In genomic region chr5:116007723-116008122, GRCm38 (mm10) we compare ENCODE assay signal across 15 mouse cellular contexts. TPM values are rescaled to one million over a fixed set of nuclear protein-coding genes. Genes with fewer than 3 reads are reported as not detected.
DNase-seq lines count a peak whose midpoint lies in the region; ATAC-seq and TF ChIP-seq lines count a peak whose summit lies in the region.
"Had no signal": no experiment of that assay in that cellular context is flagged by ENCODE, and none has a peak within 500 bp of the region (broad histone marks: within the 10 kb centered on the region; RNA-seq: fewer than 3 reads in every experiment).

No protein-coding gene starts in this region.

- 0 out of 2 replicates have a peak, but pooled peaks have one; percentile 12 for ATAC-seq in liver, embryonic 16.5 days (ENCODE audit: low read depth)
- ATAC-seq in liver, postnatal 0 days, result no peak
- ATAC-seq in intestine, embryonic 14.5 days (replicated peaks; ENCODE audit: low FRiP score, low TSS enrichment, low read depth), result peak; percentile 29; the same call in 1 of the 2 replicates
- peak; percentile 30; the same call in 1 of the 2 replicates for ATAC-seq in stomach, embryonic 14.5 days (ENCODE audit: insufficient number of reproducible peaks, insufficient read depth, low FRiP score, low read depth)
- ATAC-seq: forebrain, postnatal 0 days had no signal

- no peak for TF ChIP-seq EP300 in liver, postnatal 0 days (IDR thresholded peaks at IDR 0.05; ENCODE audit: low read depth)

- H3K4me3 ChIP-seq in liver, embryonic 16.5 days (ENCODE audit: low read depth, low read length), result no peak overlapping the region
- H3K4me3 ChIP-seq in liver, postnatal 0 days (ENCODE audit: low read depth, low read length), result no peak overlapping the region
- H3K4me3 ChIP-seq in intestine, embryonic 14.5 days (ENCODE audit: low read depth, low read length), result no peak overlapping the region
- H3K4me3 ChIP-seq in stomach, embryonic 14.5 days (ENCODE audit: low read depth, low read length), result no peak overlapping the region
- H3K4me3 ChIP-seq in left cerebral cortex, adult 2 months, result no peak overlapping the region
- H3K4me3 ChIP-seq: heart, embryonic 13.5 days; megakaryocyte, embryonic 14.5 days; neural tube, embryonic 15.5 days had no signal

- H3K4me2 ChIP-seq in liver, embryonic 16.5 days (ENCODE audit: low read depth, low read length), result no peak overlapping the region
- no peak overlapping the region for H3K4me2 ChIP-seq in liver, postnatal 0 days (ENCODE audit: low read depth, low read length)
- no peak overlapping the region for H3K4me2 ChIP-seq in intestine, embryonic 14.5 days (ENCODE audit: low read length)
- no peak overlapping the region for H3K4me2 ChIP-seq in stomach, embryonic 14.5 days (replicated peaks; ENCODE audit: low read depth, low read length)
- H3K4me2 ChIP-seq: heart, embryonic 13.5 days; neural tube, embryonic 15.5 days had no signal

- no peak for DNase-seq in liver, postnatal 0 days
- no peak for DNase-seq in intestine, embryonic 14.5 days (ENCODE audit: low spot score)
- DNase-seq in kidney, postnatal 10 days, result peak; percentile 16
- DNase-seq in left cerebral cortex, adult 18-20 months (ENCODE audit: low spot score in 2 of 2), result no peak
- no peak for DNase-seq in left cerebral cortex, adult 2 months (ENCODE audit: extremely low spot score in 1 of 2, low spot score in 2 of 2)
- DNase-seq in gastrocnemius, adult 8-10 months (ENCODE audit: low spot score in 2 of 2), result no peak
- DNase-seq: cerebellum, adult 8-10 months; forebrain, postnatal 0 days; gastrocnemius, postnatal 14 days; right cerebral cortex, adult 18-20 months had no signal

- no peaks in the 10 kb centered on the region for H3K27me3 ChIP-seq in liver, embryonic 16.5 days (ENCODE audit: control insufficient read depth, insufficient read depth, low read depth, low read length)
- no peaks in the 10 kb centered on the region for H3K27me3 ChIP-seq in liver, postnatal 0 days (ENCODE audit: insufficient read depth, low read length)
- no peaks in the 10 kb centered on the region for H3K27me3 ChIP-seq in intestine, embryonic 14.5 days (replicated peaks; ENCODE audit: control insufficient read depth, insufficient read depth, low read length)
- H3K27me3 ChIP-seq in stomach, embryonic 14.5 days (ENCODE audit: control insufficient read depth, insufficient read depth, low read length), result no peaks in the 10 kb centered on the region
- H3K27me3 ChIP-seq: heart, embryonic 13.5 days; megakaryocyte, embryonic 14.5 days; neural tube, embryonic 15.5 days had no signal

- WGBS in liver, embryonic 16.5 days (ENCODE audit: insufficient replicate concordance), result 73% methylated on average over 13 of the region's 13 CpGs
- 82% methylated on average over 13 of the region's 13 CpGs for WGBS in liver, postnatal 0 days (ENCODE audit: insufficient replicate concordance)
- WGBS in intestine, embryonic 14.5 days, result 81% methylated on average over 13 of the region's 13 CpGs
- WGBS in stomach, embryonic 14.5 days, result 85% methylated on average over 13 of the region's 13 CpGs

- H3K9ac ChIP-seq in liver, embryonic 16.5 days (ENCODE audit: low read depth, low read length), result no peak overlapping the region
- H3K9ac ChIP-seq in liver, postnatal 0 days (replicated peaks), result no peak overlapping the region
- H3K9ac ChIP-seq in intestine, embryonic 14.5 days (ENCODE audit: low read length), result no peak overlapping the region
- no peak overlapping the region for H3K9ac ChIP-seq in stomach, embryonic 14.5 days (replicated peaks; ENCODE audit: low read depth, low read length)
- H3K9ac ChIP-seq: forebrain, postnatal 0 days; heart, embryonic 13.5 days; neural tube, embryonic 15.5 days had no signal

- H3K36me3 ChIP-seq in liver, embryonic 16.5 days (ENCODE audit: control insufficient read depth, insufficient read depth), result peaks cover 14% of the 10 kb centered on the region
- peaks cover 16% of the 10 kb centered on the region for H3K36me3 ChIP-seq in liver, postnatal 0 days (replicated peaks; ENCODE audit: insufficient read depth, low read length)
- H3K36me3 ChIP-seq in intestine, embryonic 14.5 days (ENCODE audit: control insufficient read depth, insufficient read depth, low read length), result peaks cover 5% of the 10 kb centered on the region; the same call in 1 of the 2 replicates
- H3K36me3 ChIP-seq in stomach, embryonic 14.5 days (ENCODE audit: control insufficient read depth, insufficient read depth, low read length), result no peaks in the 10 kb centered on the region; the same call in 1 of the 2 replicates

- intact Hi-C loops in left cerebral cortex, adult 2 months (cut with DNase I), result no loop called here

- peaks cover 11% of the 10 kb centered on the region for H3K4me1 ChIP-seq in liver, embryonic 16.5 days (ENCODE audit: control insufficient read depth, low read depth, low read length)
- H3K4me1 ChIP-seq in liver, postnatal 0 days (ENCODE audit: insufficient read depth), result peaks cover 8% of the 10 kb centered on the region
- H3K4me1 ChIP-seq in intestine, embryonic 14.5 days (replicated peaks; ENCODE audit: control insufficient read depth, insufficient read depth, low read length), result no peaks in the 10 kb centered on the region
- H3K4me1 ChIP-seq in stomach, embryonic 14.5 days (ENCODE audit: control insufficient read depth, insufficient read depth, low read length), result no peaks in the 10 kb centered on the region
- H3K4me1 ChIP-seq: heart, embryonic 13.5 days had no signal

- H3K9me3 ChIP-seq in liver, embryonic 16.5 days (replicated peaks; ENCODE audit: control insufficient read depth, low read length), result no peaks in the 10 kb centered on the region
- H3K9me3 ChIP-seq in liver, postnatal 0 days (ENCODE audit: low read length), result no peaks in the 10 kb centered on the region
- no peaks in the 10 kb centered on the region for H3K9me3 ChIP-seq in intestine, embryonic 14.5 days (ENCODE audit: control insufficient read depth, low read length)
- no peaks in the 10 kb centered on the region for H3K9me3 ChIP-seq in stomach, embryonic 14.5 days (ENCODE audit: control insufficient read depth, low read depth, low read length)
- H3K9me3 ChIP-seq: heart, embryonic 13.5 days; megakaryocyte, embryonic 14.5 days; neural tube, embryonic 15.5 days had no signal

- TF ChIP-seq CTCF in liver, postnatal 0 days (IDR thresholded peaks at IDR 0.05; ENCODE audit: low read depth), result no peak
- TF ChIP-seq CTCF in left cerebral cortex, adult 2 months (IDR thresholded peaks at IDR 0.05), result no peak

- no peak overlapping the region for H3K27ac ChIP-seq in liver, embryonic 16.5 days (ENCODE audit: low read length)
- no peak overlapping the region for H3K27ac ChIP-seq in liver, postnatal 0 days (ENCODE audit: low read depth)
- H3K27ac ChIP-seq in intestine, embryonic 14.5 days (ENCODE audit: low read depth), result no peak overlapping the region
- H3K27ac ChIP-seq in stomach, embryonic 14.5 days (ENCODE audit: low read length), result no peak overlapping the region
- no peak overlapping the region for H3K27ac ChIP-seq in left cerebral cortex, adult 2 months
- H3K27ac ChIP-seq: heart, embryonic 13.5 days; neural tube, embryonic 15.5 days had no signal

RNA-seq across cellular contexts. Expression of gene Prkab1, which starts 16.6 kb away (rescaled TPM):
- 85.4 and 92.5 TPM in 2 replicates for polyA plus RNA-seq in liver, embryonic 16.5 days (2015; fragmentation: Nextera tagmentation; extraction: Ambion mirVana)
- polyA plus RNA-seq in liver, postnatal 0 days (2015; fragmentation: Nextera tagmentation; extraction: Ambion mirVana), result 51.6 and 51.8 TPM in 2 replicates
- polyA plus RNA-seq in intestine, embryonic 14.5 days (2014; fragmentation: Nextera tagmentation; extraction: Ambion mirVana), result 52.7 and 60.6 TPM in 2 replicates
- 59.7 and 60.8 TPM in 2 replicates for polyA plus RNA-seq in stomach, embryonic 14.5 days (2014; fragmentation: Nextera tagmentation; extraction: Ambion mirVana)
- total RNA-seq in left cerebral cortex, adult 18-20 months (2021), result 10 to 100 TPM; 18.5 to 24.9 TPM
- 10 to 100 TPM; 24.1 to 29.5 TPM for total RNA-seq in left cerebral cortex, adult 2 months (2021)
- total RNA-seq in gastrocnemius, adult 8-10 months (2022), result 10 to 100 TPM in 3 of 4 experiments, 1 to 10 TPM in 1; 9.8 to 11.3 (median 10.7) TPM
